Mouse (Mus musculus): ENCODE results near the gene Frmd5.
"Not testable (repeated sequence)": the region's sequence is repeated elsewhere in the genome, so short reads cannot be mapped to it uniquely, and the experiment has no call there.

Gene Frmd5

GRCm38 (mm10) chr2:121806959-121807653 lies at the start of gene Frmd5:
Frmd5 (minus strand) TSS chr2:121807087.
- peak; percentile 94 for DNase-seq

GRCm38 (mm10) chr2:121853974-121854373 lies 47.1 kb upstream of the Frmd5 start:
- no peak for DNase-seq

- DNase-seq, result peak; percentile 64
Measured at GRCm38 (mm10) chr2:121852045-121852444, 45.2 kb upstream of the Frmd5 start.

GRCm38 (mm10) chr2:121846050-121846449 lies 39.2 kb upstream of the Frmd5 start:
- no peak for DNase-seq

GRCm38 (mm10) chr2:121842249-121842648 lies 35.4 kb upstream of the Frmd5 start:
- no peak for DNase-seq

GRCm38 (mm10) chr2:121841453-121841852 lies 34.6 kb upstream of the Frmd5 start:
- peak; percentile 21 for DNase-seq

- no peak for DNase-seq
Measured at GRCm38 (mm10) chr2:121834926-121835325, 28.0 kb upstream of the Frmd5 start.

GRCm38 (mm10) chr2:121832484-121832894 lies 25.6 kb upstream of the Frmd5 start:
- DNase-seq, result peak; percentile 68

- no peak for DNase-seq
Measured at GRCm38 (mm10) chr2:121828411-121828810, 21.5 kb upstream of the Frmd5 start.

GRCm38 (mm10) chr2:121826189-121826588 lies 19.3 kb upstream of the Frmd5 start:
- DNase-seq, result no peak

GRCm38 (mm10) chr2:121824653-121825052 lies 17.8 kb upstream of the Frmd5 start:
- no peak for DNase-seq

GRCm38 (mm10) chr2:121821787-121822186 lies 14.9 kb upstream of the Frmd5 start:
- DNase-seq, result no peak

GRCm38 (mm10) chr2:121810876-121811275 lies 4.0 kb upstream of the Frmd5 start:
- DNase-seq, result not testable (repeated sequence)

GRCm38 (mm10) chr2:121809126-121809525 lies 2.2 kb upstream of the Frmd5 start:
- DNase-seq, result no peak

GRCm38 (mm10) chr2:121806171-121806943 lies 530 bp downstream of the Frmd5 start:
- DNase-seq, result no peak

- no peak for DNase-seq
Measured at GRCm38 (mm10) chr2:121799051-121799450, 7.8 kb downstream of the Frmd5 start.

- DNase-seq, result no peak
Measured at GRCm38 (mm10) chr2:121795995-121796394, 10.9 kb downstream of the Frmd5 start.

GRCm38 (mm10) chr2:121789777-121790176 lies 17.1 kb downstream of the Frmd5 start:
- DNase-seq, result no peak

- DNase-seq, result no peak
Measured at GRCm38 (mm10) chr2:121788415-121788814, 18.5 kb downstream of the Frmd5 start.

GRCm38 (mm10) chr2:121787767-121788166 lies 19.1 kb downstream of the Frmd5 start:
- DNase-seq, result peak; percentile 26

- no peak for DNase-seq
Measured at GRCm38 (mm10) chr2:121787271-121787670, 19.6 kb downstream of the Frmd5 start.

GRCm38 (mm10) chr2:121776219-121776618 lies 30.7 kb downstream of the Frmd5 start:
- no peak for DNase-seq

- DNase-seq, result no peak
Measured at GRCm38 (mm10) chr2:121764851-121765250, 42.0 kb downstream of the Frmd5 start.

- no peak for DNase-seq
Measured at GRCm38 (mm10) chr2:121761861-121762260, 45.0 kb downstream of the Frmd5 start.
